Mouse (Mus musculus): Measurements from ENCODE around the gene Lcn3. TPM values are rescaled to one million over a fixed set of nuclear protein-coding genes. Genes with fewer than 3 reads are reported as not detected.
"Not testable (repeated sequence)": the region's sequence is repeated elsewhere in the genome, so short reads cannot be mapped to it uniquely, and the experiment has no call there.

The Lcn3 gene
- polyA plus RNA-seq (2012; rRNA removed): not detected in 2 replicates

GRCm38 (mm10) chr2:25765269-25765668 lies at the start of gene Lcn3:
Gene Lcn3, plus strand, starts transcription at chr2:25765569.
- WGBS: 43% methylated on average over 2 of the region's 2 CpGs
- Histone ChIP-seq H3K27me3 (replicated peaks; ENCODE audit: control insufficient read depth, insufficient read depth, low read length) (no peaks in the 10 kb centered on the region), H3K4me3 (ENCODE audit: insufficient read depth, low read depth, low read length) (no peak within 1 kb of the TSS), H3K27ac (ENCODE audit: insufficient read depth, low read depth, low read length) (no peak within 1 kb of the TSS), H3K4me1 (ENCODE audit: control insufficient read depth, insufficient read depth, low read length) (no peaks in the 10 kb centered on the region), H3K36me3 (ENCODE audit: control insufficient read depth, insufficient read depth, low read length) (no peaks in the 10 kb centered on the region)
- TF ChIP-seq CTCF (conservative IDR thresholded peaks at IDR 0.05; ENCODE audit: insufficient read depth, insufficient read length, low read depth, low read length): no peak
- no peak for DNase-seq

DNA sequence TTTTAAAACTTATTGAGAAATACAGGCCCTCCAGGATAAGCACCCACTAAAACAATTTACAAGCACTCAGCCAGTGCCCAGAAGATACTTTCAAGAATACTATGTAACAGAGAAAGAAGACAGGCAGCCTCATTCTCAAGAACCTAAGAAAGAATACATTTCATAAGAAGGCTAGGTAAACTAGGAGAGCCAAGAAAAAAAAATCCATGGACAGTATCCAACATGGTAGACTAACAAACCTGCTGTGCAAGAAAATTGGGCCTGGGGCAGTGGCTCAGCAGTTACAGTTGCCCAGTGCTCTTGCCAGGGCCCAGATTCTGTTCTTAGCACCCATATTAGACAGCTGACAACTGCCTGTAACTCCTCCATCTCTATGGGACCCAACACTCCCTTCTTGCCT lies 48.1 kb upstream of the Lcn3 start:
- no peak for DNase-seq
- no peak overlapping the region for H3K4me3 ChIP-seq (ENCODE audit: insufficient read depth, low read depth, low read length)

DNA sequence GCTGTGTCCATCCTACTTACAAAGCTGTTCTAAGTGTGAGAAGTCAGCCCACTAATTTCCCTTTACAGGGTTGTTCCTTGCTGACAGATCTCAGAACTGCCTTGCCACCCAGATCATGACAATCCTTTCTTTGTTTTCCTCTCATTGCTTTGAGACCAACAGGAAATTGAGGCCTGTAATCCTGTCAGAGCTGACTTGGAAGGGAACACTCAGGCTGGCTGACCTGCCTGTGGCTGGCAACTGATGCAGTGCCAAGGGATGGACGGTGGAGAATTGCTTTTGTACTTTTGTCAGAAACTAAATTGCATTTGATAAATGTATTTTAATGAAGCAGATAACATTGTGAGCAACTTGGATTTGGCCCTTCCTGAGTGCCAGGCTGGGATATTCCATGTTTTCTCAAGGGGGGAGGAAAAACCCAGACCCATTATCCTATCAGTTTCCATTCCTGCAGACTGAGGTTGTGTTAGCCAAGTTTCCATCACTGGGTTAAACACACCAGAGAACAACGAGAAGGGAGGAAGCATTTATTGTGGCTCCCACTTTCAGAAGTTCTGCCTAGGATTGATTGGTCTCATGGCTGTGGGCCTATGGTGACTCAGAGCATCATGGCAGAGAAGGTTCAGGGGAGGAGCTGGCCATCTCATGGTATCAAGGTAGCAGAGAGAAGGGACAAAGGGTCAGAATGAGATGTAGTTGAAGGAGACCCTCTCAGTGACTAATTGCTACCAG lies 32.0 kb upstream of the Lcn3 start:
- TF ChIP-seq POLR2A (IDR thresholded peaks at IDR 0.05; ENCODE audit: low read depth, low read length) (no peak), CTCF (conservative IDR thresholded peaks at IDR 0.05; ENCODE audit: insufficient read depth, insufficient read length, low read depth, low read length) (no peak)
- Histone ChIP-seq H3K36me3 (ENCODE audit: control insufficient read depth, insufficient read depth, low read length) (no peaks in the 10 kb centered on the region), H3K27me3 (replicated peaks; ENCODE audit: control insufficient read depth, insufficient read depth, low read length) (no peaks in the 10 kb centered on the region), H3K4me3 (ENCODE audit: insufficient read depth, low read depth, low read length) (no peak overlapping the region), H3K27ac (ENCODE audit: insufficient read depth, low read depth, low read length) (no peak overlapping the region), H3K4me1 (ENCODE audit: control insufficient read depth, insufficient read depth, low read length) (no peaks in the 10 kb centered on the region)
- WGBS: 18% methylated on average over 2 of the region's 2 CpGs
- DNase-seq: no peak

More for the DNA sequence above, 48.1 kb upstream of the Lcn3 start:
- H3K36me3 ChIP-seq (ENCODE audit: control insufficient read depth, insufficient read depth, low read length): no peaks in the 10 kb centered on the region
- H3K27ac ChIP-seq (ENCODE audit: insufficient read depth, low read depth, low read length): no peak overlapping the region
- H3K4me1 ChIP-seq (ENCODE audit: control insufficient read depth, insufficient read depth, low read length): no peaks in the 10 kb centered on the region
- no peaks in the 10 kb centered on the region for H3K27me3 ChIP-seq (replicated peaks; ENCODE audit: control insufficient read depth, insufficient read depth, low read length)
- TF ChIP-seq POLR2A (IDR thresholded peaks at IDR 0.05; ENCODE audit: low read depth, low read length): no peak
- TF ChIP-seq CTCF (conservative IDR thresholded peaks at IDR 0.05; ENCODE audit: insufficient read depth, insufficient read length, low read depth, low read length): no peak

DNA sequence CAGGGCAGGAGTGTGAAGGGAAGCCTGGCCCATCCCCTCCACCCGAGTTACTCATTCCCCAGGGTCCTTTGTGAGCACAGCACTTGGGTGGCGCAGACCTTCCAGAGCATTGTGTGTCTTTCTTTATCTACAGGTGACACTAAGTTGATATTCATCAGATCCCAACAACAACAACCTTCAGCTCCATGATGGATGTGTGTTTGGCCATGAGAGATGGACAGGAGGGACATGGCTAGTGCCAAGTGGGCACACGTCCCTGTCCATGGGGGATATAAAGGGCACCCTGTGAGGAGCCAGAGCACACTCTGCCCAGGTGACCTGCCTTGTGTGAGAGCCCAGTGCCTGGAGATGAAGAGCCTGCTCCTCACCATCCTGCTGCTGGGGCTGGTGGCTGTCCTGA lies 28.7 kb upstream of the Lcn3 start, which contains the start of gene Obp2b:
Gene Obp2b, plus strand, starts transcription at position 301 of the 400 bp plus-strand sequence.
- H3K4me1 ChIP-seq (ENCODE audit: control insufficient read depth, insufficient read depth, low read length); H3K27me3 ChIP-seq (replicated peaks; ENCODE audit: control insufficient read depth, insufficient read depth, low read length); H3K36me3 ChIP-seq (ENCODE audit: control insufficient read depth, insufficient read depth, low read length); H3K27ac ChIP-seq (ENCODE audit: insufficient read depth, low read depth, low read length); DNase-seq; H3K4me3 ChIP-seq (ENCODE audit: insufficient read depth, low read depth, low read length): not testable (repeated sequence)
- 83% methylated on average over 3 of the region's 3 CpGs for WGBS

DNA sequence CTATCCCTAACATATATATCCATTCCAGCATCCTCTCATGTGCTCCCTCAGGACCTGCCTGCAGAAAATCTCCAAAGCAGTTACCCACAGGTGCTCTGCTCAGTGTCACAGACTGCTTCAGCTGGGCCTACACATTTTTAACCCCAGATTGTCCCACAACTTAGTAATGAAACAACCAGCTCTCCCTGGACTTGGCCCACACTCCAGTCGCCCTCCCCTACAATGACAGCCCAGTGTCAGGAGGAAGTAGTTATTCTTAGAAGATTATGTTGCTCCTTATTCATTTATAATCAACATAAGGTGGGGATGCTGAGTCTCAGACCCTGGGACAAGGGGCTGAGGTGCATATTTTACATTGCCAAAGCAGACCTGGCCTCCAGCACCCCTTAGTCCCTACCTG lies 23.7 kb upstream of the Lcn3 start:
- no peak overlapping the region for H3K4me3 ChIP-seq (ENCODE audit: insufficient read depth, low read depth, low read length)

DNA sequence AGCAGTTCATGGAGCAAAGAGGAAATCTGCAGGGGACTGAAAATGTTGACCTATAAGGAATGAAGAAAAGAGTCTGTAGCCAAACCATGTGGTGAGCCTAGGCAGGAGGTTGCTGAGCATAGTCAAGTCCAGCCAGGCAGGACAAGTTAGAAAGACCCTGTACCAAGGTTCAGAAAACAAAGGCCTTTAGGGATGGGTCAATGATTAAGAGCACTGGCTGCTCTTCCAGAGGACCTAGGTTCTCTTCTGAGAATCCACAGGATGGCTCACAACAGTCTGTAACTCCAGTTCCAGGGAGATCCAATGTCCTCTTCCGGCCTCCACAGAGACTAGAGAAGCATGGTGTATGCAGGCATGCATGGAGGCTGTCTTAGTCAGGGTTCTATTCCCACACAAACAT lies 11.2 kb upstream of the Lcn3 start:
- H3K4me1 ChIP-seq (ENCODE audit: control insufficient read depth, insufficient read depth, low read length): peaks cover 3% of the 10 kb centered on the region; the same call in 1 of the 2 replicates
- WGBS: 57% methylated on average over 1 of the region's 1 CpGs
- H3K36me3 ChIP-seq (ENCODE audit: control insufficient read depth, insufficient read depth, low read length): no peaks in the 10 kb centered on the region
- H3K27me3 ChIP-seq (replicated peaks; ENCODE audit: control insufficient read depth, insufficient read depth, low read length): no peaks in the 10 kb centered on the region
- no peak overlapping the region; the same call in 1 of the 2 replicates for H3K27ac ChIP-seq (ENCODE audit: insufficient read depth, low read depth, low read length)
- peak; percentile 71 for DNase-seq
- no peak overlapping the region for H3K4me3 ChIP-seq (ENCODE audit: insufficient read depth, low read depth, low read length)
- TF ChIP-seq CTCF (conservative IDR thresholded peaks at IDR 0.05; ENCODE audit: insufficient read depth, insufficient read length, low read depth, low read length): no peak
- no peak for TF ChIP-seq POLR2A (IDR thresholded peaks at IDR 0.05; ENCODE audit: low read depth, low read length)

More for the DNA sequence above, 23.7 kb upstream of the Lcn3 start:
- 73% methylated on average over 1 of the region's 1 CpGs for WGBS
- TF ChIP-seq POLR2A (IDR thresholded peaks at IDR 0.05; ENCODE audit: low read depth, low read length): no peak
- no peak for TF ChIP-seq CTCF (conservative IDR thresholded peaks at IDR 0.05; ENCODE audit: insufficient read depth, insufficient read length, low read depth, low read length)
- Histone ChIP-seq H3K27ac (ENCODE audit: insufficient read depth, low read depth, low read length) (no peak overlapping the region), H3K27me3 (replicated peaks; ENCODE audit: control insufficient read depth, insufficient read depth, low read length) (no peaks in the 10 kb centered on the region), H3K36me3 (ENCODE audit: control insufficient read depth, insufficient read depth, low read length) (no peaks in the 10 kb centered on the region), H3K4me1 (ENCODE audit: control insufficient read depth, insufficient read depth, low read length) (no peaks in the 10 kb centered on the region)
- DNase-seq: no peak

- Histone ChIP-seq H3K27me3 (replicated peaks; ENCODE audit: control insufficient read depth, insufficient read depth, low read length) (no peaks in the 10 kb centered on the region), H3K4me3 (ENCODE audit: insufficient read depth, low read depth, low read length) (no peak overlapping the region), H3K4me1 (ENCODE audit: control insufficient read depth, insufficient read depth, low read length) (peaks cover 3% of the 10 kb centered on the region; the same call in 1 of the 2 replicates), H3K27ac (ENCODE audit: insufficient read depth, low read depth, low read length) (no peak overlapping the region), H3K36me3 (ENCODE audit: control insufficient read depth, insufficient read depth, low read length) (no peaks in the 10 kb centered on the region)
- peak; percentile 17 for DNase-seq
- 25% methylated on average over 4 of the region's 4 CpGs for WGBS
- no peak for TF ChIP-seq POLR2A (IDR thresholded peaks at IDR 0.05; ENCODE audit: low read depth, low read length)
- TF ChIP-seq CTCF (conservative IDR thresholded peaks at IDR 0.05; ENCODE audit: insufficient read depth, insufficient read length, low read depth, low read length): no peak
Observed at GRCm38 (mm10) chr2:25758064-25758625, 7.2 kb upstream of the Lcn3 start.

All from kidney, adult 2 months (tissue).